Mouse (Mus musculus): ENCODE data around the gene Trim44. TPM values are rescaled to one million over a fixed set of nuclear protein-coding genes. Genes with fewer than 3 reads are reported as not detected.

Gene Trim44
- polyA plus RNA-seq, 1 experiment, result 16.5 TPM

DNA sequence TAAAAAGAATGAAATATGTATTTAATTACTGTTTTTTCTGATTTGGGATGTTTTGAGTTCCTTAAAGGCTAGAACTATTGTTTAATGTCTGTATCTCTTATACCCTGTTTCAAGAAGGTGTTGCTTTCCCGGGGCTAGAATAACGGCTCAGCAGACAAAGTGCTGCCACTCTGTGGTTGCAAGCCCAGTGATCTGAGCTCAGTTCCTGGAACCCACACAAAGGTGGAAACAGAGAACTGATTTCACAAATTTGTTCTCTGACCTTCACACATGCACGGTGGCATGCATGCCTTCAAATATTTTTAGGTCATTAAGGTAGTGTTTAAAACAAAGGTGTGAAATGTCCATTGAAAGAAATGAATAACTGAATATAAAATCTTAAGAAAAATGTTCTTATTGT is 25.1 kb downstream of the Trim44 start:
- H3K36me3 ChIP-seq (ENCODE audit: control insufficient read depth, insufficient read depth), result no peaks in the 10 kb centered on the region
- H3K4me2 ChIP-seq (ENCODE audit: low read depth), result no peak overlapping the region
- no peak overlapping the region for H3ac ChIP-seq (ENCODE audit: control insufficient read depth, insufficient read length)
- no peak overlapping the region for H3K4me3 ChIP-seq
- TF ChIP-seq TCF3 (IDR thresholded peaks at IDR 0.05; ENCODE audit: insufficient read length, low read depth) (no peak), MYOD1 (IDR thresholded peaks at IDR 0.05; ENCODE audit: control insufficient read depth in 1 of 3, insufficient read length in 2 of 3, low read depth in 2 of 3) (no peak), CEBPB (IDR thresholded peaks at IDR 0.05; ENCODE audit: insufficient read depth, poor library complexity, severe bottlenecking) (no peak), TCF12 (IDR thresholded peaks at IDR 0.05; ENCODE audit: insufficient read depth, poor library complexity, severe bottlenecking) (no peak)
- no peaks in the 10 kb centered on the region for H3K27me3 ChIP-seq (ENCODE audit: control insufficient read depth, insufficient read depth, insufficient read length)
- H3K79me2 ChIP-seq (ENCODE audit: control insufficient read depth, insufficient read depth), result peaks cover 34% of the 10 kb centered on the region

DNA sequence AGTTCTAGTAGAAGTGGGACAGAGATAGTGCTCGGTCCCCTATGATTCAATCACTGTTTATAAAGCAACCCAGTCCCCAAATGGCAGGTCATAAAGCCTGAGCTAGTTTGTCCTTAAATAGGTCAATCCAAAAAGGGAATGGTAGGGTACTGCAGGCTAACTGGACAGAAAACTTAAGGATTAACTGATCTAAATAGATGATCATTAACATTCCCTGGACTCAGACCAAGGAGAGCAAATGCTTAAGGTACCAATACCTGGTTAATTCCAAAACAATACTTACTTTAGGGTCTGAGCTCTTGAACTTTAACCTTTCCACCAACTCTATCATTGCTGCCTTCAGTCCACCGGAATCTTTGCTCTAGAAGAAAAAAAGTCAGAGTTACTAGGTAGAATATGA is 27.0 kb downstream of the Trim44 start:
- H3K27me3 ChIP-seq (ENCODE audit: control insufficient read depth, insufficient read depth, insufficient read length), result no peaks in the 10 kb centered on the region
- H3ac ChIP-seq (ENCODE audit: control insufficient read depth, insufficient read length), result no peak overlapping the region
- H3K4me3 ChIP-seq, result no peak overlapping the region
- no peak overlapping the region for H3K4me2 ChIP-seq (ENCODE audit: low read depth)
- H3K36me3 ChIP-seq (ENCODE audit: control insufficient read depth, insufficient read depth), result no peaks in the 10 kb centered on the region
- H3K79me2 ChIP-seq (ENCODE audit: control insufficient read depth, insufficient read depth), result peaks cover 40% of the 10 kb centered on the region
- no peak for TF ChIP-seq CEBPB (IDR thresholded peaks at IDR 0.05; ENCODE audit: insufficient read depth, poor library complexity, severe bottlenecking)
- no peak for TF ChIP-seq REST (IDR thresholded peaks at IDR 0.05; ENCODE audit: insufficient read depth, insufficient read length)
- TF ChIP-seq MYOG (IDR thresholded peaks at IDR 0.05; ENCODE audit: control insufficient read depth in 1 of 3, insufficient read depth in 1 of 3, insufficient read length in 2 of 3, low read depth in 2 of 3), result no peak

DNA sequence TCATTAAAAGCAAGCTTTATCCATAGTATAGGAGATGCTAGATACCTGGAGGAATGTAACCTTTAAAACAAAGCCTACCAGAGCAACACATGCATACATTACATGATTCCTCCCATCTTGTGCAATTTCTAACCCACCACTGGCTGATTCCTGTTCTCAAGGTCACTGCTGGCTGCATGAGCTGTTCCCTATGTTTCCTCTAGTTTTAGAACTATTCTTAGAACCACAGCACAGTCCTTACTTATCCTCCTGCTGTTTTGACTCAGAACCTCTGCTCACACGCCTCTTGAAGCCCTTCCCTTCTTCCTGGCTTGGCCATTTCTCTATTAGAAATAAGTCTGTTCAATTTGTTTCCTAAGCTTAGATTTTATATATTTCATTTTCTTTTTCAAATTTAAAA is 28.7 kb downstream of the Trim44 start:
- H3ac ChIP-seq (ENCODE audit: control insufficient read depth, insufficient read length), result no peak overlapping the region
- TF ChIP-seq REST (IDR thresholded peaks at IDR 0.05; ENCODE audit: insufficient read depth, insufficient read length) (no peak), MAX (IDR thresholded peaks at IDR 0.05; ENCODE audit: low read depth) (no peak), TCF12 (IDR thresholded peaks at IDR 0.05; ENCODE audit: insufficient read depth, poor library complexity, severe bottlenecking) (no peak)
- H3K79me2 ChIP-seq (ENCODE audit: control insufficient read depth, insufficient read depth), result peaks cover 32% of the 10 kb centered on the region
- H3K36me3 ChIP-seq (ENCODE audit: control insufficient read depth, insufficient read depth), result no peaks in the 10 kb centered on the region
- no peak overlapping the region for H3K4me3 ChIP-seq
- no peak overlapping the region for H3K4me2 ChIP-seq (ENCODE audit: low read depth)
- no peaks in the 10 kb centered on the region for H3K27me3 ChIP-seq (ENCODE audit: control insufficient read depth, insufficient read depth, insufficient read length)

DNA sequence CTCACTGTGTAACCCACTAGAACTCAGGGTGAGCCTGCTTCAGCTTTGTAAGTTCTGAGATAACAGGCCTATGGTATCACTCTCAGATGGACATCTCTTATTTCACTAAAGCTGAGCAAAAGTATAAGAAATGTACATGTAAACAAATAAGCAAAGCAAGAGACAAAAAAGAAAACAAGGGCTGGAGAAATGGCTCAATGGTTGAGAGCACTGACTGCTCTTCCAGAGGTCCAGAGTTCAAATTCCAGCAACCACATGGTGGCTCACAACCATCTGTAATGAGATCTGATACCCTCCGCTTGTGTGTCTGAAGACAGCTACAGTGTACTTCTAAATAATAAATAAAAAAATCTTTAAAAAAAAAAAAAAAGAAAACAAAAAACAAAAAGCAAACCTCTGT is 29.2 kb downstream of the Trim44 start:
- TF ChIP-seq CEBPB (IDR thresholded peaks at IDR 0.05; ENCODE audit: insufficient read depth, poor library complexity, severe bottlenecking) (no peak), REST (IDR thresholded peaks at IDR 0.05; ENCODE audit: insufficient read depth, insufficient read length) (no peak), E2F4 (IDR thresholded peaks at IDR 0.05; ENCODE audit: insufficient read depth) (no peak), TCF3 (IDR thresholded peaks at IDR 0.05; ENCODE audit: insufficient read length, low read depth) (no peak), MYOG (IDR thresholded peaks at IDR 0.05; ENCODE audit: control insufficient read depth in 1 of 3, insufficient read depth in 1 of 3, insufficient read length in 2 of 3, low read depth in 2 of 3) (no peak), MAX (IDR thresholded peaks at IDR 0.05; ENCODE audit: low read depth) (no peak)
- peaks cover 32% of the 10 kb centered on the region for H3K79me2 ChIP-seq (ENCODE audit: control insufficient read depth, insufficient read depth)
- H3K4me2 ChIP-seq (ENCODE audit: low read depth), result no peak overlapping the region
- H3ac ChIP-seq (ENCODE audit: control insufficient read depth, insufficient read length), result no peak overlapping the region
- no peaks in the 10 kb centered on the region for H3K27me3 ChIP-seq (ENCODE audit: control insufficient read depth, insufficient read depth, insufficient read length)
- no peaks in the 10 kb centered on the region for H3K36me3 ChIP-seq (ENCODE audit: control insufficient read depth, insufficient read depth)
- no peak overlapping the region for H3K4me3 ChIP-seq

DNA sequence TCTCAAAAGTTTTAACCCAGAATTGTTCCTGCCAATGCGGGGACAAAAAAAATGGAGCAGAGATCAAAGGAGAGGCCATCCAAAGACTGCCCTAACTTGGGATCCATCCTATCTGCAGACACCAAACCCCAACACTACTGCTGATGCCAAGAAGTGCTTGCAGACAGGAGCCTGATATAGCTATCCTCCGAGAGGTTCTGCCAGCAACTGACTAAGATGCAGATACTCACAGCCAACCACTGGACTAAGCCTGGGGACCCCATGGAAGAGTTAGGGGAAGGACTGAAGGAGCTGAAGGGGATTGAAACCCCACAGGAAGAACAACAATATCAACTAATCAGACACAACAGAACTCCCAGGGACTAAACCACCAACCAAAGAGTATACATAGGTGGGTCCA is 30.3 kb downstream of the Trim44 start:
- Histone ChIP-seq H3K79me2 (ENCODE audit: control insufficient read depth, insufficient read depth) (peaks cover 26% of the 10 kb centered on the region), H3K27me3 (ENCODE audit: control insufficient read depth, insufficient read depth, insufficient read length) (no peaks in the 10 kb centered on the region), H3K36me3 (ENCODE audit: control insufficient read depth, insufficient read depth) (no peaks in the 10 kb centered on the region), H3K4me2 (ENCODE audit: low read depth) (no peak overlapping the region), H3ac (ENCODE audit: control insufficient read depth, insufficient read length) (no peak overlapping the region), H3K4me3 (no peak overlapping the region)
- TF ChIP-seq MYOG (IDR thresholded peaks at IDR 0.05; ENCODE audit: control insufficient read depth in 1 of 3, insufficient read depth in 1 of 3, insufficient read length in 2 of 3, low read depth in 2 of 3), result no peak
- no peak for TF ChIP-seq REST (IDR thresholded peaks at IDR 0.05; ENCODE audit: insufficient read depth, insufficient read length)
- TF ChIP-seq MAX (IDR thresholded peaks at IDR 0.05; ENCODE audit: low read depth), result no peak
- TF ChIP-seq TCF12 (IDR thresholded peaks at IDR 0.05; ENCODE audit: insufficient read depth, poor library complexity, severe bottlenecking), result no peak
- TF ChIP-seq SRF (IDR thresholded peaks at IDR 0.05; ENCODE audit: control insufficient read depth, insufficient read length, low read depth), result no peak
- TF ChIP-seq CEBPB (IDR thresholded peaks at IDR 0.05; ENCODE audit: insufficient read depth, poor library complexity, severe bottlenecking), result no peak
- no peak for TF ChIP-seq POLR2AphosphoS2 (IDR thresholded peaks at IDR 0.05; ENCODE audit: insufficient read length, low read depth)
- no peak for TF ChIP-seq POLR2A (IDR thresholded peaks at IDR 0.05; ENCODE audit: insufficient read length, low read depth)
- TF ChIP-seq TCF3 (IDR thresholded peaks at IDR 0.05; ENCODE audit: insufficient read length, low read depth), result no peak
- TF ChIP-seq USF1 (IDR thresholded peaks at IDR 0.05; ENCODE audit: low read depth), result no peak
- TF ChIP-seq MYOD1 (IDR thresholded peaks at IDR 0.05; ENCODE audit: control insufficient read depth in 1 of 3, insufficient read length in 2 of 3, low read depth in 2 of 3), result no peak
- TF ChIP-seq E2F4 (IDR thresholded peaks at IDR 0.05; ENCODE audit: insufficient read depth), result no peak
